Mouse (Mus musculus) embryo, embryonic 10.5 days (tissue): Measurements from ENCODE around the gene Apol9a.
A peak's percentile ranks its signal among the peaks of the same experiment; 100 is the strongest.

Experiments used
- DNase-seq: peaks from one replicate; pipeline ENCODE4 v3.0.0-alpha.2; 2015; ENCODE audit warnings: low spot score

The Apol9a gene

GRCm38 (mm10) chr15:77376920-77377319, 34.0 kb downstream of the Apol9a start:
- DNase-seq = no peak

DNA sequence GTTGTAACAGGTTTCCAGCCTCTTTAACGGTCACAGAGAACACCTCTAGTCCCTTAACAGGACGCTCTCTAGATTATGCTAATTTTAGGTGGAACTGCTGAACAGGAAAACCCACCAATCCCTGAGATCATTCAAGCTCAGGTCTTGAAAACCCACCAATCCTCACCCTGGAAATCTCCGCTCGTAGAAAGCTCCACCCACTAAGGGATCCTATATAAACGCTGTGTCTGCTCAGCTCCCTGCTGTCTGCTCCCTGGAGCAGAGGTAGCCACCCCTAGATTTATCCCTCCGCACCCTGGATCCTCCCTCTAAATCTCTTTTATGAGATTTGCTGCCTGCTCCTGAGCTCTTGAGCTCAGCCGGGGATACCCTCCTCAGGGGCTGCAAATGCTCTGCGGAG, 40.3 kb downstream of the Apol9a start:
- no peak for DNase-seq

DNA sequence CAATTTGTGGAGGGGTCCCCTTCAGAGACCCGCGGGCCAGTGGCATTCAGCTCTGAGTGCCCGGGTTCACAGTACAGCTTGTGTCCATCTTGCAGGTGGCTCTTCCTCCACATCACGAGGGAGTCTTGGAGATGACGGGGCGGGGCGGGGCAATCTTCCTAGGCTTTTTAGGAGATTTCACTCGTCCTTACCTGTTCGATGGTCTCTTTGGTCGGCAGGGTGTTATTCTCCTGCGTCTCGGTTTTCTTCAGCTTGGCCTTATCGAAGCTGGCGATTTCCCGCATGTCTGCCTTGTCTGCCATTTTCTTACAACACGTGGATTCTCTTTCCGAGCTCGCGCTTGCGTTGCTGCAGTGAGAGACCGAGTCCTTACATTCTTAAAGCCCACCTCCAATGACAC, 41.0 kb downstream of the Apol9a start:
- DNase-seq = no peak

- no peak for DNase-seq
Observed at GRCm38 (mm10) chr15:77368818-77369320, 42.1 kb downstream of the Apol9a start.

- DNase-seq = peak; percentile 97
Observed at GRCm38 (mm10) chr15:77368148-77368547, 42.8 kb downstream of the Apol9a start.

DNA sequence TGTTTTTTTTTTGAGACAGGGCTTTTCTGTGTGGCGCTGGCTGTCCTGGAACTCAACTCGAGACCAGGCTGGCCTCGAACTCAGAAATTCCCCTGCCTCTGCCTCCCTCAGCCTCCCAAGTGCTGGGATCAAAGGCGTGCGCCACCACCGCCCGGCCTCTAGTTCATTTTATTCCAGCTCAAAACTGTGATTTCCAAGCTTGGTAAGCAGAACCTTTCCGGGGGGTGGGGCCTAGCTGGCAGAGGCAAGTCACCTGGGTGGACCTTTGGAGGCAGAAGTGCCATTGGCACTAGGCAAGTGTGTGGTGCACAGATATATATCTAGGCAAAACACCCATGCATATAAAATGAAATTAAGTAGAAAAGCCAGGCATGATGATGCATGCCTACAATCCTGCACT, 43.4 kb downstream of the Apol9a start:
- peak; percentile 39 for DNase-seq

DNA sequence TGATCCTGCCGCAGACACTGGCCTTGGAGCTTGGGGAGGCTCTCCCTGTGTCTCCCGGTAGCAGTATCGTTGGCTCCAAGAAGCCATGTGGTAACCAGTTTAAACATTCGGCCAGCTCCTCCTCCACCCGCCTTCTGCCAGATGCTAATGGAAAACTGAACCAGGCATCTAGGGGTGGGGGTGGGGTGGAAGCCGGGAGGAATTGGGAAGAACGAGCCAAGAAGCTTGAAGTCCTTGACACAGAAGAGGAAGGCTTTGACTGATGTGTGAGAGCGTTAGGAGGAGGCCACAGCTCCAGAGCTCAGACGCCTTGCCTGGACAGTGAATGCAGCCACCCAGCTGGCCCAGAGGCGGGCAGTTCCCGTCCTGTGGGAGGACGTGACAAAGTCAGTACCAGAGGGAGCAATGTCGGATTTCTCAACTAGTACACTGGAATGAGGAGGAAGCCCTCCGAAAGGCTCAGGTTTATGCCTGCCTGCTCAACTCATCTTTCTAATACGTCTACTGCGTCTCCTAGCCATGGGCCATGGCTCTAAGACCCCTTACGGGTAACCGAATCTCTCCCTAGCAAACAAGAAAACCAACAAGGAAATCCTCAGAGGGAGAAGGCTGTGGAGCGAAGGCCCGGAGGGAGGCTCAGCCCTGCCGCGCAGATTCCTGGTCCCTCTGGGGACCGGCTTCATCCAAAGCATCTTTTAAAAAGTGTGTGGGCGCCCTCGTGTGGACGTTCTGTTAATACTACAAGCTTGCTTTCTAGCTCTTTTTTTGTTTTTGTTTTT, 44.0 kb downstream of the Apol9a start:
- DNase-seq = peak; percentile 97

DNA sequence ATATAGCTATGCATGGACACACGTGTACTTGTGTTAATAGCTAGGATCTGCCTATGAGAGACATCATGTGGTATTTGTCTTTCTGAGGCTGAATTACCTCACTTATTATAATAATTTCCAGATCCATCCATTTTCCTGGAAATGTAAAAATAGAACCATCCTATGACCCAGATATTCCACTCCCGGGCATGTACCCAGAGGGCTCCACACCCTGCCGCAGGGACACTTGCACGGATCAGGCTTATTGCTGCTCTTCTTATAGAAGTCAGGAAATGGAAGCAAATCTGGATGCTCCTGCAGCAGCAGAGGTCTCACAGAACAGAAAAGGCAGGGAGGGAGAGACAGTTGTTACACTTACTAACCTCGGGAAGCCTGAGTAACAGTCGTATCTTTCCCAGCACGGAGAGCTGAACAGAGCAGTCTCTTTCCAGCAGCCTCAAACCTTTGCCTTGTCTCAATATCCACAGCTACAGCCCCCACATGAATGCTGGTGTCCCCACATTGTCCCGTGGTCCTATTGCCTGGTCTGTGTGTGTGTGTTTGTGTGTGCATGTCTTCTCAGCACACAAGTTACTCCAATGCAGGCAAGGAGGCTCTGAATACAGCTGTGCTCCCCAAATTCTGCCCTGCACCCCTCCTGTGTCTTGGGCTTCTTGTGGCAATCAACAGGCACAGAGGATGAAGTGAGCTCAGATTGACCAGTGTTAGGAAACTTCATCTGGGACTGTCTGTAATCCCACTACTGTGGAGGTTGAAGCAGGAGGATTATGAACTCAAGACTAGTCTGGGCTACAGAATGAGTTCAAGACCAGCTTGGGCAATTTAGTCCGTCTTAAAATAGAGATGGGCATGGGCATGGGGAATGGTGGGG, 45.0 kb downstream of the Apol9a start:
- no peak for DNase-seq

DNA sequence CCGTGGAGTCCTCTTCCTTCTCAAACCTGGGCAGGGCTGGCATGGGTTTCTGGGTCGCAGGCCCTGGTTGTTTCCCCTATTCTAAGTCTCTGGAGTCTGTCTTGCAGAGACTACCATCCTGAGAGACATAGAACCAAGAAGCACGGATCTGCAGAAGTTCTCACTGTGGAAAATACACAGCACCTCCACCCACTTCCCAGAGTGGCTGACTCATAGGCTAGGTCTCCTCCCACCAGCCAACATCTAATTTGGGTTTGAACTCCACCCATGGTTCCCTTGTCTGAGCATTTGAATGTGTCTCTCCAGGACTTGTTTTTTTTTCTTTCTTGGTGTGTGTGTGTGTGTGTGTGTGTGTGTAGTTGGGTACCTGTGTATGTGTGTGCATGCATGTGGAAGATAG, 46.9 kb downstream of the Apol9a start:
- DNase-seq = no peak

GRCm38 (mm10) chr15:77363578-77363977, 47.4 kb downstream of the Apol9a start:
- DNase-seq = no peak

- DNase-seq = no peak
Observed at GRCm38 (mm10) chr15:77362952-77363351, 48.0 kb downstream of the Apol9a start.

DNA sequence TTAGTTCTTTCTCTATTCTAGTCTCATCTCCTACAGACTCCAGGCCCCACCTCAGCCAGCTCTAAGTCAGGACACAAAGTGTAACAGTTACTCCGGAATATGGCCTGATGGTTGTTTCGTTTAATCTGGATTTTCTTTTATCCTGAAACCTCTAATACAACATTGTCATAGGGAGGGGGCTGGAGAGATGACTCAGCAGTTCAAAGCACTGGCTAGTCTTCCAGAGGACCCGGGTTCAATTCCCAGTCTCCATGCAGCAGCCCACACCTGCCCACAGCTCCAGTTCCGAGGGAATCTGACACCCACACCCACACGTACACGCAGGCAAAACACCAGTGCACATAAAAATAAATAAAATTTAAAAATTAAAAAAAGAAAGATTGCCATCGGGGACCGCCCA, 51.0 kb downstream of the Apol9a start:
- DNase-seq = no peak

GRCm38 (mm10) chr15:77359486-77359885, 51.4 kb downstream of the Apol9a start:
- DNase-seq = no peak

GRCm38 (mm10) chr15:77359084-77359483, 51.9 kb downstream of the Apol9a start:
- no peak for DNase-seq

- peak; percentile 97 for DNase-seq
Observed at GRCm38 (mm10) chr15:77358320-77359040, 52.5 kb downstream of the Apol9a start.

GRCm38 (mm10) chr15:77356248-77356810, 54.6 kb downstream of the Apol9a start:
- peak; percentile 51 for DNase-seq

GRCm38 (mm10) chr15:77354848-77355551, 55.9 kb downstream of the Apol9a start:
- peak; percentile 35 for DNase-seq

- no peak for DNase-seq
Observed at GRCm38 (mm10) chr15:77354496-77354847, 56.5 kb downstream of the Apol9a start.
